Mouse (Mus musculus): ENCODE data around the gene Lyzl4.

- no peak for TF ChIP-seq CTCF (IDR thresholded peaks at IDR 0.05; ENCODE audit: borderline replicate concordance, insufficient read depth, low read depth, low read length)
- no peak for TF ChIP-seq POLR2A (IDR thresholded peaks at IDR 0.05; ENCODE audit: borderline replicate concordance, insufficient read depth, low read length)
Measured at GRCm38 (mm10) chr9:121563276-121563675, 78.6 kb downstream of the Lyzl4 start.

Data from cerebellum, adult 2 months (tissue).